In genomic region chr5:112050046-112050782, GRCm38 (mm10) we compare ENCODE assay signal across 16 mouse cellular contexts.
DNase-seq lines count a peak whose midpoint lies in the region; ATAC-seq and TF ChIP-seq lines count a peak whose summit lies in the region.
"Had no signal": no experiment of that assay in that cellular context is flagged by ENCODE, and none has a peak within 500 bp of the region (broad histone marks: within the 10 kb centered on the region; RNA-seq: fewer than 3 reads in every experiment).

No protein-coding gene starts in this region.

- H3K4me2 ChIP-seq in hindbrain, embryonic 12.5 days (replicated peaks) = no peak overlapping the region
- H3K4me2 ChIP-seq in forebrain, embryonic 11.5 days (ENCODE audit: low read depth, low read length, severe bottlenecking) = no peak overlapping the region
- H3K4me2 ChIP-seq in midbrain, embryonic 15.5 days = no peak overlapping the region
- no peak overlapping the region for H3K4me2 ChIP-seq in stomach, postnatal 0 days (replicated peaks; ENCODE audit: low read depth)
- H3K4me2 ChIP-seq: embryonic facial prominence, embryonic 12.5 days; liver, embryonic 12.5 days had no signal

- no peak for TF ChIP-seq CTCF in stomach, postnatal 0 days (IDR thresholded peaks at IDR 0.05; ENCODE audit: low read depth)

- DNase-seq in hindbrain, embryonic 10.5 days (ENCODE audit: low spot score) = no peak
- DNase-seq in R1 (ENCODE audit: low read depth, low spot score) = peak; percentile 19
- DNase-seq in forebrain, embryonic 11.5 days (ENCODE audit: low spot score) = peak; percentile 60
- DNase-seq in stomach, postnatal 0 days (ENCODE audit: low spot score) = no peak
- DNase-seq in adrenal gland, adult 2 months = no peak
- DNase-seq in heart, embryonic 10.5 days (ENCODE audit: low spot score) = no peak
- DNase-seq: B cell, adult 2 months; cerebellum, adult 9-11 months; heart, adult 2 months; kidney, adult 18-20 months; lung, postnatal 14 days had no signal

- peaks cover 15% of the 10 kb centered on the region for H3K4me1 ChIP-seq in hindbrain, embryonic 12.5 days
- peaks cover 14% of the 10 kb centered on the region; the same call in 1 of the 2 replicates for H3K4me1 ChIP-seq in hindbrain, embryonic 10.5 days (replicated peaks)
- peaks cover 11% of the 10 kb centered on the region; the same call in 1 of the 2 replicates for H3K4me1 ChIP-seq in forebrain, embryonic 11.5 days (replicated peaks; ENCODE audit: control insufficient read depth, insufficient read depth, low read length)
- H3K4me1 ChIP-seq in midbrain, embryonic 15.5 days = peaks cover 13% of the 10 kb centered on the region
- no peaks in the 10 kb centered on the region for H3K4me1 ChIP-seq in stomach, postnatal 0 days (replicated peaks; ENCODE audit: control insufficient read depth, insufficient read depth)
- H3K4me1 ChIP-seq in heart, embryonic 10.5 days = no peaks in the 10 kb centered on the region
- H3K4me1 ChIP-seq: liver, embryonic 12.5 days had no signal

- no peaks in the 10 kb centered on the region for H3K9me3 ChIP-seq in hindbrain, embryonic 12.5 days (replicated peaks)
- H3K9me3 ChIP-seq in hindbrain, embryonic 10.5 days = no peaks in the 10 kb centered on the region
- no peaks in the 10 kb centered on the region for H3K9me3 ChIP-seq in forebrain, embryonic 11.5 days (ENCODE audit: control insufficient read depth, low read length)
- H3K9me3 ChIP-seq in midbrain, embryonic 15.5 days = no peaks in the 10 kb centered on the region
- H3K9me3 ChIP-seq in stomach, postnatal 0 days (ENCODE audit: control insufficient read depth, low read length) = no peaks in the 10 kb centered on the region
- H3K9me3 ChIP-seq in heart, embryonic 10.5 days = no peaks in the 10 kb centered on the region
- H3K9me3 ChIP-seq: embryonic facial prominence, embryonic 12.5 days; liver, embryonic 12.5 days had no signal

- H3K27me3 ChIP-seq in hindbrain, embryonic 12.5 days = no peaks in the 10 kb centered on the region; the same call in 1 of the 2 replicates
- H3K27me3 ChIP-seq in hindbrain, embryonic 10.5 days (ENCODE audit: insufficient read depth, poor library complexity, severe bottlenecking) = no peaks in the 10 kb centered on the region
- H3K27me3 ChIP-seq in forebrain, embryonic 11.5 days (ENCODE audit: control insufficient read depth, insufficient read depth, low read length) = no peaks in the 10 kb centered on the region
- no peaks in the 10 kb centered on the region for H3K27me3 ChIP-seq in midbrain, embryonic 15.5 days (replicated peaks)
- H3K27me3 ChIP-seq in stomach, postnatal 0 days (ENCODE audit: control insufficient read depth, insufficient read depth, low read length) = no peaks in the 10 kb centered on the region
- H3K27me3 ChIP-seq in heart, embryonic 10.5 days (ENCODE audit: insufficient read depth, poor library complexity, severe bottlenecking) = peaks cover 55% of the 10 kb centered on the region
- H3K27me3 ChIP-seq: embryonic facial prominence, embryonic 12.5 days; liver, embryonic 12.5 days had no signal

- peak; percentile 55 for ATAC-seq in hindbrain, embryonic 12.5 days (ENCODE audit: low FRiP score)
- ATAC-seq in forebrain, embryonic 11.5 days (replicated peaks; ENCODE audit: low FRiP score) = peak; percentile 65
- ATAC-seq in midbrain, embryonic 15.5 days (replicated peaks) = peak; percentile 35; the same call in 1 of the 2 replicates
- no peak for ATAC-seq in stomach, postnatal 0 days (ENCODE audit: low FRiP score, low TSS enrichment)
- ATAC-seq: liver, embryonic 12.5 days had no signal

- no peak for TF ChIP-seq EP300 in stomach, postnatal 0 days (optimal IDR thresholded peaks at IDR 0.05)

- H3K27ac ChIP-seq in hindbrain, embryonic 12.5 days = no peak overlapping the region
- H3K27ac ChIP-seq in hindbrain, embryonic 10.5 days = no peak overlapping the region
- H3K27ac ChIP-seq in forebrain, embryonic 11.5 days (ENCODE audit: low read depth, low read length) = 0 out of 2 replicates have a peak overlapping the region, but pooled peaks have one; percentile 18
- 0 out of 2 replicates have a peak overlapping the region, but pooled peaks have one; percentile 7 for H3K27ac ChIP-seq in midbrain, embryonic 15.5 days
- H3K27ac ChIP-seq in stomach, postnatal 0 days (replicated peaks) = no peak overlapping the region
- no peak overlapping the region for H3K27ac ChIP-seq in heart, embryonic 10.5 days
- H3K27ac ChIP-seq: embryonic facial prominence, embryonic 12.5 days; heart, adult 2 months; liver, embryonic 12.5 days had no signal

- no peaks in the 10 kb centered on the region for H3K36me3 ChIP-seq in hindbrain, embryonic 12.5 days
- H3K36me3 ChIP-seq in hindbrain, embryonic 10.5 days = no peaks in the 10 kb centered on the region
- H3K36me3 ChIP-seq in forebrain, embryonic 11.5 days (ENCODE audit: control insufficient read depth, insufficient read depth, low read length) = no peaks in the 10 kb centered on the region
- H3K36me3 ChIP-seq in midbrain, embryonic 15.5 days (replicated peaks) = no peaks in the 10 kb centered on the region
- no peaks in the 10 kb centered on the region for H3K36me3 ChIP-seq in stomach, postnatal 0 days (ENCODE audit: control insufficient read depth, insufficient read depth, low read length)
- no peaks in the 10 kb centered on the region for H3K36me3 ChIP-seq in heart, embryonic 10.5 days
- H3K36me3 ChIP-seq: embryonic facial prominence, embryonic 12.5 days; G1E; liver, embryonic 12.5 days had no signal

- 44% methylated on average over 16 of the region's 16 CpGs for WGBS in hindbrain, embryonic 12.5 days
- WGBS in hindbrain, embryonic 10.5 days = 53% methylated on average over 16 of the region's 16 CpGs
- 28% methylated on average over 16 of the region's 16 CpGs for WGBS in forebrain, embryonic 11.5 days
- 28% methylated on average over 16 of the region's 16 CpGs for WGBS in midbrain, embryonic 15.5 days
- 36% methylated on average over 16 of the region's 16 CpGs for WGBS in stomach, postnatal 0 days
- WGBS in heart, embryonic 10.5 days = 33% methylated on average over 16 of the region's 16 CpGs

- no peak overlapping the region for H3K9ac ChIP-seq in hindbrain, embryonic 12.5 days
- H3K9ac ChIP-seq in forebrain, embryonic 11.5 days (ENCODE audit: low read length) = no peak overlapping the region; the same call in 1 of the 2 replicates
- H3K9ac ChIP-seq in midbrain, embryonic 15.5 days = no peak overlapping the region
- H3K9ac ChIP-seq in stomach, postnatal 0 days (ENCODE audit: low read length) = no peak overlapping the region
- H3K9ac ChIP-seq: embryonic facial prominence, embryonic 12.5 days; liver, embryonic 12.5 days had no signal

- no peak overlapping the region for H3K4me3 ChIP-seq in hindbrain, embryonic 12.5 days
- no peak overlapping the region for H3K4me3 ChIP-seq in hindbrain, embryonic 10.5 days
- no peak overlapping the region for H3K4me3 ChIP-seq in forebrain, embryonic 11.5 days (ENCODE audit: low read depth, low read length)
- H3K4me3 ChIP-seq in midbrain, embryonic 15.5 days = no peak overlapping the region
- H3K4me3 ChIP-seq in stomach, postnatal 0 days (ENCODE audit: low read depth, low read length) = no peak overlapping the region
- no peak overlapping the region for H3K4me3 ChIP-seq in heart, embryonic 10.5 days
- H3K4me3 ChIP-seq: embryonic facial prominence, embryonic 12.5 days; heart, adult 2 months; liver, embryonic 12.5 days had no signal

Comparison
In these comparisons a context has a peak if more than half of its experiments do, and no peak if none do; other contexts are left out.
1. H3K27ac ChIP-seq: peak in forebrain, embryonic 11.5 days (single experiment) and midbrain, embryonic 15.5 days (single experiment); none in hindbrain, embryonic 12.5 days (single experiment), hindbrain, embryonic 10.5 days (single experiment), stomach, postnatal 0 days (single experiment) and heart, embryonic 10.5 days (single experiment).
2. DNase-seq: peak in R1 (single experiment) and forebrain, embryonic 11.5 days (single experiment); none in hindbrain, embryonic 10.5 days (single experiment), stomach, postnatal 0 days (single experiment), adrenal gland, adult 2 months (single experiment) and heart, embryonic 10.5 days (single experiment).